Mouse (Mus musculus): ENCODE measurements at regions not wholly inside any gene's neighbourhood (a gene's known extent, or its start where the extent isn't known, plus 50 kb on each side); places are given as distances from the start of the nearest gene placed in this dataset.
A peak's percentile ranks its signal among the peaks of the same experiment; 100 is the strongest.

DNA sequence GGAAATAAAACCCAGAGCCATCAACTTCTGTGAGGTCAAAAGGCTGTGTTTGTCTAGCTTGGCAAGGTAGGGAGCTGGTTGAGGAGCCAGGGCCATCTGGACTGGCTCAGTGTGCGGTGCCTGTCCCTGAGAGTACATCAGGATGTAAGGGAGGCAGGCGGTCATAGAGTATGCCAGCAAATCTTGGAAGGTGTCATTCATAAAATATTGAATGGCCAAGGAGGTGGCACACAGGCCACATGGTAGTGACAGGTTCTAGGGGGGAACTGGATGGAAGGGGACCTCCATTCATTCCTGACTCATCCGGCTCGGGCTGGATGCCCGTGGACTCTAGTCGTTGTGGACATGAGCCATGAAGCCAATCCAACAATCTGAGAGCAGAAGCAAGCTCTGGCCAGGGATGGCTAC, 252.0 kb downstream of the Sipa1l2 start:
- H3K27ac ChIP-seq (ENCODE audit: low read length) = no peak overlapping the region
- no peaks in the 10 kb centered on the region for H3K27me3 ChIP-seq (ENCODE audit: control insufficient read depth, insufficient read depth, low read length)
- H3K9me3 ChIP-seq (ENCODE audit: control insufficient read depth, low read depth, low read length) = no peaks in the 10 kb centered on the region
- H3K9ac ChIP-seq (replicated peaks; ENCODE audit: low read depth, low read length) = no peak overlapping the region
- no peaks in the 10 kb centered on the region for H3K36me3 ChIP-seq (ENCODE audit: control insufficient read depth, insufficient read depth, low read length)
- no peaks in the 10 kb centered on the region for H3K4me1 ChIP-seq (ENCODE audit: control insufficient read depth, insufficient read depth, low read length)
- 94% methylated on average over 6 of the region's 6 CpGs for WGBS
- no peak overlapping the region for H3K4me3 ChIP-seq (ENCODE audit: low read depth, low read length)
- ATAC-seq (ENCODE audit: insufficient number of reproducible peaks, insufficient read depth, low FRiP score, low read depth) = no peak
- no peak overlapping the region for H3K4me2 ChIP-seq (replicated peaks; ENCODE audit: low read depth, low read length)

DNA sequence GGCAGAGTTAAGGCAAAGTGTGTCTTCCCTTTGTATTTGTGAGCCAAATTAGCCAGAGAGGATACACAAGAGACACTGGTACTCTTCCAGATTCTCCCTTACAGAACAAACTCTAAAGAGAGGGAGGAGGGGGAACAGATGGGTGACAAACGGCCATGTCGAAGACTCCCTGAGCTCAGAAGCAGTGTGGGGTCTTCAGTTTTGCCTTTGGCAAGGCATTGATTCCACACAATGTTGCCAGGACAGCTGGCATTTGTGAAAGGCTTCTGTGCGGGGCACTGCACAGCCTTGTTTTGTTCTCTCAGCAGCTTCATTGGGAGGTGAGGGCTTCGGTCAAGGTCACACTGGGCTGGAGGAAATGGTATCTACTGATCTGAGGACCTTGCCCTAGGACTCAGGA, 253.9 kb downstream of the Sipa1l2 start:
- Histone ChIP-seq H3K4me3 (ENCODE audit: low read depth, low read length) (no peak overlapping the region), H3K9ac (replicated peaks; ENCODE audit: low read depth, low read length) (no peak overlapping the region), H3K27ac (ENCODE audit: low read length) (no peak overlapping the region), H3K4me2 (replicated peaks; ENCODE audit: low read depth, low read length) (no peak overlapping the region), H3K27me3 (ENCODE audit: control insufficient read depth, insufficient read depth, low read length) (no peaks in the 10 kb centered on the region), H3K9me3 (ENCODE audit: control insufficient read depth, low read depth, low read length) (no peaks in the 10 kb centered on the region), H3K36me3 (ENCODE audit: control insufficient read depth, insufficient read depth, low read length) (no peaks in the 10 kb centered on the region), H3K4me1 (ENCODE audit: control insufficient read depth, insufficient read depth, low read length) (peaks cover 14% of the 10 kb centered on the region; the same call in 1 of the 2 replicates)
- ATAC-seq (ENCODE audit: insufficient number of reproducible peaks, insufficient read depth, low FRiP score, low read depth) = no peak
- WGBS = 90% methylated on average over 4 of the region's 4 CpGs

DNA sequence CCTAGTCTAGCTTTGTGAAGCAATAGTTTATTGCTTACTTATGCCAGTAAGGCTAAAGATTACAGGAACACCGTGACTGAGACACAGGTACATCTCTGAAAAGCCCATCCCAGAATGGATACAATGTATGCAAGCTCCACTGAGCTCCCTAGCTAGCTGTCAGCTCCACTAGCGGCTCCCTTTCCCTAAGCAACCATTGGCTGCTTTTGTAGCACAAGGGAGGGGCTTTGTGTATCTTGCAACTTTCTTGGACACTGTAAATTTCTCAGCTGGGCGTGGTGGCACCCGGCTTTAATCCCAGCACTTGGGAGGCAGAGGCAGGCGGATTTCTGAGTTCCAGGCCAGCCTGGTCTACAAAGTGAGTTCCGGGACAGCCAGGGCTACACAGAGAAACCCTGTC, 254.6 kb downstream of the Sipa1l2 start:
- no peak overlapping the region for H3K27ac ChIP-seq (ENCODE audit: low read length)
- H3K9ac ChIP-seq (replicated peaks; ENCODE audit: low read depth, low read length) = no peak overlapping the region
- no peaks in the 10 kb centered on the region for H3K36me3 ChIP-seq (ENCODE audit: control insufficient read depth, insufficient read depth, low read length)
- peaks cover 19% of the 10 kb centered on the region for H3K4me1 ChIP-seq (ENCODE audit: control insufficient read depth, insufficient read depth, low read length)
- H3K4me2 ChIP-seq (replicated peaks; ENCODE audit: low read depth, low read length) = no peak overlapping the region
- H3K9me3 ChIP-seq (ENCODE audit: control insufficient read depth, low read depth, low read length) = no peaks in the 10 kb centered on the region
- ATAC-seq (ENCODE audit: insufficient number of reproducible peaks, insufficient read depth, low FRiP score, low read depth) = no peak
- no peaks in the 10 kb centered on the region for H3K27me3 ChIP-seq (ENCODE audit: control insufficient read depth, insufficient read depth, low read length)
- H3K4me3 ChIP-seq (ENCODE audit: low read depth, low read length) = no peak overlapping the region
- WGBS = 80% methylated on average over 6 of the region's 6 CpGs

DNA sequence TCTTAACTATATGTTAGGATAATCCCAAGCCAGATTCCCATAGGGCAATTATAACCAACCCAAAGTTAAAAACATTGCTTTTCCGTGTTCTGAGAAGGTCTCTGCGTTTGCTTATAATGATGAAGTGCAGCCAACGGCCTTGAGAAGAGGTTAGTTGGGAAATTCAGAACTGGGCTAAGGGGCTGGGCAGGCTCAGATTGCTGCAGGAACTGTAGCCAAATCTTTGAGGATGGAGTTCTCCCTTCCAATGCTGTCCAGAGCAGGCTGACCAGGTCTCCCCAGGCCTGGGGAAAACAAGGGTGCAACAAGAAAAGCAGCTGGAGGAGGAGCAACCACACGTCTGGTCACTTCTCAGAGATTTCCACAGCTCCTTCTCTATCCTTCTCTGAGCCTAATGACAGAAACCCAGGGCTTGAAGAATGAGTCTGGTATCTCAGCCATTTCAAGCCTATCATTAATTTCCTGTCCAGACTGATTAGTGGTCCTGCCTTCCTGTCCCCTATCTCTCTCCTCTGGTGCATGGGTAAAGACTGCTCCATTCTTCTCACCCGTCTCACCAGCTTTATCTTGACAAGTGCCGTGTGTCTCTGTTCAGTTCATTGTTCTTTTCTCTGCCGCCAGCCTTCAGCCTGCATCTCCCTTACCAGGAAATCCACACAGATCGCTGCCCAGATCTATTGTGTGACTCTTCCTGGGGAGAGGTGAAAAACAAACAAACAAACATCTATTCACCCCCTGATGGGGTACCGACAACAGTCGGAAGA, 255.2 kb downstream of the Sipa1l2 start:
- H3K4me3 ChIP-seq (ENCODE audit: low read depth, low read length) = no peak overlapping the region
- H3K9ac ChIP-seq (replicated peaks; ENCODE audit: low read depth, low read length) = no peak overlapping the region
- 46% methylated on average over 10 of the region's 10 CpGs for WGBS
- no peaks in the 10 kb centered on the region for H3K9me3 ChIP-seq (ENCODE audit: control insufficient read depth, low read depth, low read length)
- no peak overlapping the region for H3K4me2 ChIP-seq (replicated peaks; ENCODE audit: low read depth, low read length)
- no peak overlapping the region for H3K27ac ChIP-seq (ENCODE audit: low read length)
- no peaks in the 10 kb centered on the region for H3K36me3 ChIP-seq (ENCODE audit: control insufficient read depth, insufficient read depth, low read length)
- no peak for ATAC-seq (ENCODE audit: insufficient number of reproducible peaks, insufficient read depth, low FRiP score, low read depth)
- no peaks in the 10 kb centered on the region for H3K27me3 ChIP-seq (ENCODE audit: control insufficient read depth, insufficient read depth, low read length)
- H3K4me1 ChIP-seq (ENCODE audit: control insufficient read depth, insufficient read depth, low read length) = peaks cover 23% of the 10 kb centered on the region

DNA sequence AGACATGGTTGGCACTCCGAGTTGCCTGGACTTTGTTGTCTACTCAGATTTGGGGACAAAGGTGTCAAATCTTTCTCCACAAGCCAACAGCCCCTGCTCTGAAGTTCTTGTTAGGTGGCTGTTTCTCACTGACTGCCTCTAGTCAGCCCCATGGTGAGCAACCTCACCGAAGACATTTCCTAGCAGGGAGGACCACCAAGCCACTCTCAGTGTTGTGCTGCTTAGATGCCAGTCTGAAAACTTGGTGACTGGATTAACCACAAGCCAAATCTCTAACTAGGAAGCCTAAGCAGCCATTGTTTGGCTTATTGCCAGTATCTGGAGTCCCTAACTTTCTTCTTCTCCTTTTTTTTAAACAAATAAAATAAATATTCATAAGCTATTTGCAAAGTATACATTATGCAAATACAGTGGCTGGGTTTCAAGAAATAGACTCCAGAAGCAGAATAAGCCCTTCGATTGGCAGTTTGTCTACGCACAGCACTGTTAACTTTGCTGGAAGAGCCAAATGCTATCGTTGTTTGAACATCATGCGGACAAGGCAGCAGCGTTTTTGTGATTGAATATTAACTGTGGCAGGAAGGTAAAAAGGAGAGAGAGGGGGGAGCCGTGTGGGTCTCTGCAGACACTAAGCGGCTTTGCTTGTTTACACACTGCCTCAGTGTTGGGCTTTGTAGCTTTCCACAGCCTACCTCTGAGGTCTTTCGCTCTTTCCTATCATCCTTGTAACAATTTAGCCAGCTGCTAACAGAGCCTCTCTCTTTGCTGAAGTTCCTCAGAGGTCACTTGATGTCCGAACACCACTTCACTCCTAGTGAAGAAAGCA, 257.4 kb downstream of the Disc1 start:
- peaks cover 28% of the 10 kb centered on the region for H3K4me1 ChIP-seq (ENCODE audit: control insufficient read depth, insufficient read depth, low read length)

More for the DNA sequence above, 257.4 kb downstream of the Disc1 start:
- Histone ChIP-seq H3K27ac (ENCODE audit: low read length) (no peak overlapping the region), H3K4me2 (replicated peaks; ENCODE audit: low read depth, low read length) (0 out of 2 replicates have a peak overlapping the region, but pooled peaks have one; percentile 13), H3K27me3 (ENCODE audit: control insufficient read depth, insufficient read depth, low read length) (no peaks in the 10 kb centered on the region), H3K9ac (replicated peaks; ENCODE audit: low read depth, low read length) (no peak overlapping the region), H3K4me3 (ENCODE audit: low read depth, low read length) (no peak overlapping the region), H3K36me3 (ENCODE audit: control insufficient read depth, insufficient read depth, low read length) (no peaks in the 10 kb centered on the region), H3K9me3 (ENCODE audit: control insufficient read depth, low read depth, low read length) (no peaks in the 10 kb centered on the region)
- WGBS = 31% methylated on average over 11 of the region's 11 CpGs
- no peak for ATAC-seq (ENCODE audit: insufficient number of reproducible peaks, insufficient read depth, low FRiP score, low read depth)
